Comparison of ENCODE assay signal across 20 mouse cellular contexts in genomic region chr8:108078726-108079125, GRCm38 (mm10).
DNase-seq lines count a peak whose midpoint lies in the region; ATAC-seq and TF ChIP-seq lines count a peak whose summit lies in the region.
"Had no signal": no experiment of that assay in that cellular context is flagged by ENCODE, and none has a peak within 500 bp of the region (broad histone marks: within the 10 kb centered on the region; RNA-seq: fewer than 3 reads in every experiment).

No protein-coding gene starts in this region.

- no peaks in the 10 kb centered on the region for H3K4me1 ChIP-seq in kidney, postnatal 0 days (replicated peaks; ENCODE audit: insufficient read depth, low read length)
- H3K4me1 ChIP-seq in lung, embryonic 14.5 days (ENCODE audit: insufficient read depth): no peaks in the 10 kb centered on the region
- H3K4me1 ChIP-seq in embryonic facial prominence, embryonic 11.5 days (ENCODE audit: control insufficient read depth, insufficient read depth, low read length): no peaks in the 10 kb centered on the region; the same call in 1 of the 2 replicates
- H3K4me1 ChIP-seq in stomach, postnatal 0 days (replicated peaks; ENCODE audit: control insufficient read depth, insufficient read depth): no peaks in the 10 kb centered on the region
- H3K4me1 ChIP-seq: forebrain, embryonic 13.5 days; forebrain, embryonic 15.5 days had no signal

- no peak overlapping the region for H3K27ac ChIP-seq in kidney, postnatal 0 days
- H3K27ac ChIP-seq in lung, embryonic 14.5 days (ENCODE audit: low read depth): no peak overlapping the region
- H3K27ac ChIP-seq in embryonic facial prominence, embryonic 11.5 days (replicated peaks; ENCODE audit: low read depth, low read length): no peak overlapping the region
- H3K27ac ChIP-seq in stomach, postnatal 0 days (replicated peaks): no peak overlapping the region
- H3K27ac ChIP-seq: embryonic facial prominence, embryonic 13.5 days; forebrain, embryonic 13.5 days; forebrain, embryonic 15.5 days had no signal

- DNase-seq in kidney, postnatal 0 days (ENCODE audit: low spot score): peak; percentile 27
- no peak for DNase-seq in kidney, adult 8-10 months
- peak; percentile 9 for DNase-seq in lung, embryonic 14.5 days
- DNase-seq in lung, postnatal 4 days: no peak
- peak; percentile 68 for DNase-seq in embryonic facial prominence, embryonic 11.5 days (ENCODE audit: low spot score)
- DNase-seq in thymus, postnatal 4 days: no peak
- no peak for DNase-seq in stomach, postnatal 0 days (ENCODE audit: low spot score)
- DNase-seq: adrenal gland, adult 2 months; adrenal gland, postnatal 10 days; adrenal gland, postnatal 25 days; cerebellum, adult 11 months; cerebellum, adult 18-20 months; cerebellum, adult 8-10 months; cerebellum, adult 9-11 months; cerebellum, postnatal 14 days; cerebellum, postnatal 36 days; forebrain, postnatal 0 days had no signal

- no peaks in the 10 kb centered on the region for H3K9me3 ChIP-seq in kidney, postnatal 0 days (replicated peaks; ENCODE audit: low read length)
- no peaks in the 10 kb centered on the region for H3K9me3 ChIP-seq in lung, embryonic 14.5 days (ENCODE audit: low read depth, low read length)
- H3K9me3 ChIP-seq in embryonic facial prominence, embryonic 11.5 days (replicated peaks; ENCODE audit: control insufficient read depth, low read length): no peaks in the 10 kb centered on the region
- H3K9me3 ChIP-seq in stomach, postnatal 0 days (ENCODE audit: control insufficient read depth, low read length): no peaks in the 10 kb centered on the region
- H3K9me3 ChIP-seq: embryonic facial prominence, embryonic 13.5 days; forebrain, embryonic 13.5 days; forebrain, embryonic 15.5 days had no signal

- no peak for TF ChIP-seq CTCF in kidney, postnatal 0 days (IDR thresholded peaks at IDR 0.05; ENCODE audit: low read depth)
- TF ChIP-seq CTCF in lung, embryonic 14.5 days (IDR thresholded peaks at IDR 0.05; ENCODE audit: low read depth): no peak
- no peak for TF ChIP-seq CTCF in stomach, postnatal 0 days (IDR thresholded peaks at IDR 0.05; ENCODE audit: low read depth)

- H3K36me3 ChIP-seq in kidney, postnatal 0 days (ENCODE audit: insufficient read depth, low read length): no peaks in the 10 kb centered on the region
- no peaks in the 10 kb centered on the region for H3K36me3 ChIP-seq in lung, embryonic 14.5 days (ENCODE audit: insufficient read depth)
- H3K36me3 ChIP-seq in embryonic facial prominence, embryonic 11.5 days (replicated peaks; ENCODE audit: control insufficient read depth, insufficient read depth, low read depth, low read length): no peaks in the 10 kb centered on the region
- no peaks in the 10 kb centered on the region for H3K36me3 ChIP-seq in stomach, postnatal 0 days (ENCODE audit: control insufficient read depth, insufficient read depth, low read length)
- H3K36me3 ChIP-seq: embryonic facial prominence, embryonic 13.5 days; forebrain, embryonic 15.5 days had no signal

- no peak overlapping the region for H3K9ac ChIP-seq in kidney, postnatal 0 days (ENCODE audit: low read depth, low read length)
- no peak overlapping the region for H3K9ac ChIP-seq in lung, embryonic 14.5 days
- H3K9ac ChIP-seq in embryonic facial prominence, embryonic 11.5 days (replicated peaks; ENCODE audit: low read length): no peak overlapping the region
- H3K9ac ChIP-seq in stomach, postnatal 0 days (ENCODE audit: low read length): no peak overlapping the region
- H3K9ac ChIP-seq: embryonic facial prominence, embryonic 13.5 days; forebrain, embryonic 13.5 days; forebrain, embryonic 15.5 days; forebrain, postnatal 0 days had no signal

- H3K4me2 ChIP-seq in kidney, postnatal 0 days (ENCODE audit: low read length): no peak overlapping the region
- no peak overlapping the region for H3K4me2 ChIP-seq in lung, embryonic 14.5 days
- H3K4me2 ChIP-seq in embryonic facial prominence, embryonic 11.5 days (ENCODE audit: low read depth, low read length): no peak overlapping the region
- no peak overlapping the region for H3K4me2 ChIP-seq in stomach, postnatal 0 days (replicated peaks; ENCODE audit: low read depth)
- H3K4me2 ChIP-seq: embryonic facial prominence, embryonic 13.5 days; forebrain, embryonic 13.5 days; forebrain, embryonic 15.5 days had no signal

- ATAC-seq in kidney, postnatal 0 days (replicated peaks; ENCODE audit: low FRiP score, low read depth): no peak
- ATAC-seq in lung, embryonic 14.5 days (ENCODE audit: insufficient read depth): no peak
- no peak for ATAC-seq in embryonic facial prominence, embryonic 11.5 days (replicated peaks; ENCODE audit: insufficient number of reproducible peaks, low FRiP score, low TSS enrichment, low read depth)
- no peak for ATAC-seq in stomach, postnatal 0 days (ENCODE audit: low FRiP score, low TSS enrichment)
- ATAC-seq: forebrain, embryonic 13.5 days; forebrain, embryonic 15.5 days; forebrain, postnatal 0 days had no signal

- 75% methylated on average over 4 of the region's 4 CpGs for WGBS in kidney, postnatal 0 days
- 90% methylated on average over 4 of the region's 4 CpGs for WGBS in lung, embryonic 14.5 days
- WGBS in embryonic facial prominence, embryonic 11.5 days: 77% methylated on average over 4 of the region's 4 CpGs
- 79% methylated on average over 4 of the region's 4 CpGs for WGBS in stomach, postnatal 0 days

- no peaks in the 10 kb centered on the region for H3K27me3 ChIP-seq in kidney, postnatal 0 days (ENCODE audit: insufficient read depth, low read length)
- no peaks in the 10 kb centered on the region for H3K27me3 ChIP-seq in lung, embryonic 14.5 days (ENCODE audit: insufficient read depth, low read length)
- no peaks in the 10 kb centered on the region for H3K27me3 ChIP-seq in embryonic facial prominence, embryonic 11.5 days (ENCODE audit: control insufficient read depth, insufficient read depth, low read length)
- H3K27me3 ChIP-seq in stomach, postnatal 0 days (ENCODE audit: control insufficient read depth, insufficient read depth, low read length): no peaks in the 10 kb centered on the region
- H3K27me3 ChIP-seq: embryonic facial prominence, embryonic 13.5 days; forebrain, embryonic 13.5 days; forebrain, embryonic 15.5 days had no signal

- no peak for TF ChIP-seq EP300 in stomach, postnatal 0 days (optimal IDR thresholded peaks at IDR 0.05)

- H3K4me3 ChIP-seq in kidney, postnatal 0 days (replicated peaks; ENCODE audit: low read depth, low read length): no peak overlapping the region
- no peak overlapping the region for H3K4me3 ChIP-seq in lung, embryonic 14.5 days (ENCODE audit: low read depth, low read length)
- no peak overlapping the region for H3K4me3 ChIP-seq in embryonic facial prominence, embryonic 11.5 days (ENCODE audit: low read depth, low read length)
- no peak overlapping the region for H3K4me3 ChIP-seq in stomach, postnatal 0 days (ENCODE audit: low read depth, low read length)
- H3K4me3 ChIP-seq: embryonic facial prominence, embryonic 13.5 days; forebrain, embryonic 13.5 days; forebrain, embryonic 15.5 days had no signal

Comparison
In these comparisons a context has a peak if more than half of its experiments do, and no peak if none do; other contexts are left out.
1. DNase-seq: peak in kidney, postnatal 0 days (single experiment), lung, embryonic 14.5 days (single experiment) and embryonic facial prominence, embryonic 11.5 days (single experiment); none in kidney, adult 8-10 months (0 of 2), lung, postnatal 4 days (0 of 2), thymus, postnatal 4 days (single experiment) and stomach, postnatal 0 days (single experiment).